Mouse (Mus musculus) thymus, postnatal 25 days (tissue): ENCODE results near the gene Slc38a3.

Source experiments
- DNase-seq: peaks from one replicate; pipeline ENCODE4 v3.0.0; 2022

Gene Slc38a3

DNA sequence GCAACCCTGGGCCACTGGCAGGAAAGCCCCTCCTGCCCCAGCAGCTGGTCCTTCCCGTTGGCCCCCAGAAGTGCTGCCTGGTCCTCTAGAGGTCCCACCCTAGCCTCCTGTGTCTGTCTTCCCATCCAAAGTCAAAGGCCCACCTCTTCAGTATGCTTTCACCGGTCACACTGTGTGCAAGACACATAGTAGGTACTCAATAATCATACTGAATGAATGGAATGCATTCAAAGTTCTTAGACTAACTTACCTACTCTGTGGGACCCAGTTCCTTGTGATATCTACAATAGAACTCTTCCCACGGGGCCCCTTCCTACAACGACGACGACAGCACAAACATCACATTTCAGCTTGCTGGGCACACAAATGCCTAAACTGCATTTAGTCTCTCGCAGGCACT lies 4.0 kb downstream of the Slc38a3 start:
- DNase-seq, result no peak

DNA sequence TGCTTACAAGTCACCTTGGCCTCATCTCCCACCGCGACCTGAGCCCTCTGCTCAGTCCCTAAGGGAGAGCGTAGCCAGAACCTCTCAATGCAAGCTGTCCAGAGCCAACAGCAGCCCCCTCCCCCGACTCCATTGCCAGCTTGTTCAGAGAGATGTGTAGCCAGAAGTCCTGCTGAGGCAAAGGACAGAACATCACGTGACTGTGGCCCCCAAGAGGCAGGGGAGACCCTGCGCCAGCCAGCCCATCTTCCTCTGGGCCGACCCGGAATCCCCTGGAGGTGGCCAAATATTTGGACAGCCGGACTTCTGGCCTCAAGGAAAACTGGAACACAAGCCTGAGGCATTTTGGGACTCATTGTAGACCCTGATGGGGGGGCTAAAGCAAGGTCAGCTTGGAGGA lies 5.8 kb downstream of the Slc38a3 start:
- no peak for DNase-seq

DNA sequence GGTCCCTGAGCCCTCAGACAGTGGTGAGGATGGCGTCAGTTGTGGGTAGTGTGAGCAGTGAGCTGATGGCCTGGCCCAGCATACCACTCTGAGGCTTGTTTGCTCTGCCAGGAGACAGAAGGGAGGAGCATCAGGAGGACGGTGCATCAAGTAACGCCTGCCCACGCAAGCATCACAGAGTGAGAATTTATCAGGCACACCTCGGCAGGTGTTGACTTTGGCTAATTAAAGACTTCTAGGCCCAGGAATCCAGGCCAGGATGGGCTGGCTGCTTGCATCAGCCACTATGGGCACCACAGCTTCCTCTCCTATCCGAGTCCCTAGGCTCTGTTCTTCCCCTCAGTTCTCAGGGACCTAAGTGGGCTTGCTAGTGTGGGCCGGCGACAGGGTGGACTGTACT lies 7.0 kb downstream of the Slc38a3 start:
- no peak for DNase-seq

DNA sequence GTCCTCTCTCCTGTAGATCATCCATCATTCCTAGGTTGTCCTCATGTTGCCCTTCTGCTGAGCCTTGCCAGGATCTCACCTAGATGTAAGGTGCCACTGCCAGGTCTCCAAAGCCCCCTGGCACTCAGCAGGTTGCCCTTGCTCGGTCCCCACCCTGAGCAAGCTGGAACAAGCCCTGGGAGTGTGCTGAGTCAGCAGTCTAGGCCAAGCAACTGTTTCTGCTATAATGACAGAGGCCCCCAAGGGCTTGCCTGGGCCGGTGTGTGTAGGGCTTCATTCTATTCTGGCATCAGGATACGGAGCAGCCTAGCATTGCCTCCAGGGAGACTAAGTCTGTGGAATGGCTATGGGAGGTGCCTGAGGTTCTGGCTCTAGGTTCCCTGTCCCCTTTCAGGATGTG lies 8.6 kb downstream of the Slc38a3 start:
- DNase-seq, result no peak

DNA sequence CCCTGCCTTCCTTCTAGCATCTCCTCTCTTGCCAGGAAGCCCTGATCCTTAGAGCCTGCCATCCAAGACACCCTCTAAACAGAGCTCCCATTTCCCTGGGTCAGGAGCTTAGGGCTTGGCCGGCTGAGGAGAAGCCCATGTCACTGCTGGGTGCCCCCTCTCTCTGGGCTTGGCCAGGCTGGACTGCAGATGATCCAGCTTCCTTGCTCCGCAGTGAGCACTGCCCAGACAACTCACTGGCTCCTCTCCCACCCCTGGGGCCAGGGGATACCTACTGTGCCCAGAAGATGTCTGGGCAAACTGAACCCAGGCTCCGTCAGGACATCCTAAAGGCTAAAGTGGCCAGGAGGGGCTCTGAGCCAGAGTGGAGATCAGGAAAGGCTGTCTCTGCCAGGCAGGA lies 9.4 kb downstream of the Slc38a3 start:
- DNase-seq, result no peak

DNA sequence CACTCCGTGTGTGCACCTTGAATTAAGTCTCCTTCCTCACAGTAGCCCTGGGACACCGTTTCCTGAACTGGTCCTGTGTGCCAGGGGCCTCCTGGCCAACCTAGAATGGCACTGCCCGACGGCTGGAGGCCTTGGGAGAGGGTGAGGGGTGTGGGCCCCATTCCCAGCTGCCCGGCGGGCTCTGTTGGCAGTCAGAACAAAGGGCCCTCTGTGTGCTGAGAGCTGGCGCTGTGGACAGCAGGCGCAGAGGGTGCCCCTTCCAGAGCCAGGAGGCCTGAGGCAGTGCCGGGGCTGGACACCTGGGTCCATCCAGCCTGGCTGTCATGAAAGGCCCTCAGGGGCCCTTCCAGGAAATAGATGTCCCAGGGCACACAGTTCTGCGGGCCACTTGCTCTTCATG lies 9.8 kb downstream of the Slc38a3 start:
- DNase-seq, result no peak

DNA sequence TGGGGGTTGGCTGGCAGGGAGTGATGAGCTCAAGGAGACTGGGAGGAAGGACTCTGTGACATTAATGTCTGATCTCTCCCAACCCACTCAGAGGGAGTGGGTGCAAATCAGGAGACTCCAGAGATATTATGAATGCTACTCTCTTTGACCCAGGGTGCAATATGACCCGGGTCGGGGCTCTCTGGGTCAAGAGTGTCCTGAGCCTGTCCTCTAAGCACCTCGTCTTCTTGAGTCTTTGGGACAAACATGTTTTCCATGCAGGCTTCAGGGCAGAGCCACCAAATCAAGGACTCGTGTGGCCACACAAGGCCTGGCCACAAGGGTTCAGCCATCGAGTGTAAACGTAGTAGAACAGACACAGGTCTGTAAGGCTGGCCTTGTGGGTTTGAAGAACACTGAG lies 11.2 kb downstream of the Slc38a3 start:
- no peak for DNase-seq

DNA sequence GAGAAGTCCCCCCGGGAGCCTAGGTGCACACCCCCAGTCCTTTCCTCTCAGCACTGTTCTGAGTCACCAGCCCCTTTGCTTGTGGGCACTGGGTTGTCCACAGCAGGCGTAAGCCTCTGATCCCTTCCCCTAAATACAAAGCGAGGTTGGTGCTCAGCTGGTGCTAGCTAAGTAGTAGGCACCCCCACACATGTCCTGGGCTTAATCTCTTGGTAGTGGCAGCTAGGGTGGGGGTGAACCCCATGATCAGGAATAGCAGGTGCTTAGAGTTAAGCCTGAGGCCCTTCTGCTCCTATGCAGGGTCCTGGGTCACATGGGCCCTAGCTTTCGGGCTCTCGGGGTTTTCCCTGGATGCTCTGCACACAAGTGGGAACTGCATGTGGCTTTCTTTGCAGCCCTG lies 12.2 kb downstream of the Slc38a3 start:
- DNase-seq, result no peak

DNA sequence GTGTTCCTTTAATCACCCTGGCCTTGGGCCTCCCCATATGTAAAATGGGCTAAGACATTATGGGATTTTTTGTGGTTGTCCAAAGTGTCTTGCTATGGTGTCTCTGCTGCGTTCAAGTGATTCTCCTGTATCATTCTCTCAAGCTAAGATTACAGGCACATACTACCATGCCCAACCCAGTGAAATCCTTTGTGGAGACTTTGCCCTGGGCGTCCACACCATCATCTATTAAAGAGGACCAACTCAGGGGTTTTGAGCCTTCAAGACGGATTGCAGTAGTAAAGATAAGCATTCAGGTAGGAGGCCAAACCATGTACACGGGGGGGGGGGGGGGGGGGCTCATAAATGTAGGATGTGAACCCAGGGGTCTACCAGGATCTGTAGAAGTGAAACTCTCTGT lies 14.7 kb downstream of the Slc38a3 start:
- no peak for DNase-seq

DNA sequence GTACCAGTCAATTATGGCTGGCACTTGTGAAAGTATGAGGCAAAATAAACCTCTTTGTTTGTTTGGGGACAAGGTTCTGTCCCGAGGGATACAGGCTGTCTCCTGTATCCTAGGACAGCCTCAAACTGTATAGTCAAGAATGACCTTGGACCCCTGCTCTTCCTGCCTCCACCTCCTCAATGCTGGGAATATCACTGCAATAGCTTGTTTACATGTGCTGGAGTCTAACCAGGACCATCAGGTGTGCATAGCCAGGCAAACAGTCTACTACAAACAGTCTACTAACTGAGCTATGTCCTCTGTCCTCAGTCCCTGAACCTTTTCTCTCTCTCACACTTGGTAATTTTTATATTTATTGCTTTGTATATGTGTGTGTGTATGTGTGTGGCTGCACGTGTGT lies 15.9 kb downstream of the Slc38a3 start:
- DNase-seq, result no peak

DNA sequence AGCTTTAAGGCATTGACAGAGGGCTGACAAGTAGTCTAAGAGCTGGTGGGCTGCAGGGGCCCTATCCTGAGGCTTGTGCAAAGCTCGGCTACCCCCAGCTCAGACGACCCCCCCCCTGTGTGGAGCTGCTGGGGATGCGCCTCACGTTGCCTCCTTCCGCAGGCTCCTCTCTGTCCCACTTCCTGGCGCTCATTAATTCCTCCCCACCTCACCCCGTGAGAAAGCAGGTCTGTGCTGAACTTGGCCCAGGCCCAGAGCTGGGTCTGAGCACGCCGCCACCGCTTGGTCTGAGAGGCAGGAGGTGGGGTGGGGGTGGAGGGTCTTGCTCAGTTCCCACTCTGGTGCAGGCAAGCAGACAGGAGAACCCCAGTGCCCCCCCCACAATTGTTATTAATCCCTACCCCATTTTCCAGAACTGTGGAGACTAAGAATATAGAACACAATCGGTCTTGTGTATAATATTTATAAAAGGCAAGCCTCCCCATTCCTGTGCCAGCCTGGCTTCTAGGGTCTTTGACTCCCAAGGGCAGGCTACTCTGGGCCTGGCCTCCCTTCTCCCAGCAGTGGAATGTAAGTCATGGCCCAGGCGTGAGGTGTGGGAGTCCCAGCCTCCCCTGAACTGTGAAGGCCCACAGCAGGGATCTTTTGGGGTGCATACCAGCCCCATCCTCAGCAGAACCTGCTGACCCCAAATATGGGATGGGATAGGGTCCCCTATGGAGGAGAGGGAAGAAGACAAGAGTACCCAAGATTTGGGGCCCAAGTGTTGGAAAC lies 18.4 kb downstream of the Slc38a3 start:
- no peak for DNase-seq

DNA sequence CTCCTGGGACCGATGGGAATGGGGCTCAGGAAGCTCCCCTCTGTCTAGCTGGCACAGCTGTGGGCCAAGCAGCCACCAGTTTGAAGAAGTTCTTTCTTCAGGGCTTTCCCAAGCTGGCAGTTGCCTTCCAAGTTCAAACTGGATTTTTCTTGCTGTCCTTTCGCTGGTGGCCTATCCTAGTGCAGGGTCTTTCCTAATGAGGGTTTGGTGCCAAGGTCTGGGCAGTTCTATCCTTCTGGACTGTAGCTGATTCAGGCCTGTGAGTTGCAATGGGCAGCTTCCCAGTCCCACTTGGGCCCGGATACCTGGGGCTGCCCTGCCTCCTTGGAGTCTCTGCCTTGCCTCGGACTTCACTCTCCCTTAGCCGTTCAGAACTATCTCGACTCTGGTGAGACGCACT lies 19.1 kb downstream of the Slc38a3 start:
- no peak for DNase-seq

DNA sequence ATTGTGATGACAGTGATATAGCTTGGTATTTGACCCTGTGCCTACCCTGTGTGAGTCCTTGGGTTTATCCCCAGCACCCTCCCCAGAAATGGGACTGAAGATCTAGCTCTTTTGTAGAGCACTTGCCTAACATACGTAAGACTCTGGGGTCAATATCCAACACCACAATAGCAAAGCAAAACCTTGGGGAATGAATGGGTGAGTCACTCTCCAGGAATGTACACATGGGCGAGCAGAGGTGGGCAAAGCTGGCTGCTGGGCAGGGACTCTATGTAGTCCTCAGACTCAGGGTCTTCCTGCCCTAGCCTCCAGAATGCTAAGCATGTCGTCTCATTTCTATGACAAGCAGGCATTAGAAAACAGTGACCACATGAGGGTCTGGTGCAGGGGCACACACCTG lies 20.6 kb downstream of the Slc38a3 start:
- DNase-seq, result no peak

DNA sequence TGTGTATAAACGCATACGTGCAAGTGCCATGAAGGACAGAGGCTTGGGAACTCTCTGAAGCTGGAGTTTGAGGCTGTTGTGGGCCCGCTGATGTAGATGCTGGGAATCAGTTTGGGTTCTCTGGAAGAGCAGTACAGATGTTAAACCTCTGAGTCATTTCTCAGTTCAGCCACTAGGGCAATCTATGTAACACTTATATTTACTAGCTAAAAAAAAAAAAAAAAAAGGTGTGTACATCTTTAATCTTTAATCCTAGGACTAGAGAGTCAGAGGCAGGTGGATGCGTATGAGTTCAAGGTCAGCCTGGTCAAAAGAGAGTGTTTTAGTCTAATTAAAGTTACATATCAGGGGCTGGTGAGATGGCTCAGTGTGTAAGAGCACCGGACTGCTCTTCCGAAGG lies 22.4 kb downstream of the Slc38a3 start:
- DNase-seq, result no peak

DNA sequence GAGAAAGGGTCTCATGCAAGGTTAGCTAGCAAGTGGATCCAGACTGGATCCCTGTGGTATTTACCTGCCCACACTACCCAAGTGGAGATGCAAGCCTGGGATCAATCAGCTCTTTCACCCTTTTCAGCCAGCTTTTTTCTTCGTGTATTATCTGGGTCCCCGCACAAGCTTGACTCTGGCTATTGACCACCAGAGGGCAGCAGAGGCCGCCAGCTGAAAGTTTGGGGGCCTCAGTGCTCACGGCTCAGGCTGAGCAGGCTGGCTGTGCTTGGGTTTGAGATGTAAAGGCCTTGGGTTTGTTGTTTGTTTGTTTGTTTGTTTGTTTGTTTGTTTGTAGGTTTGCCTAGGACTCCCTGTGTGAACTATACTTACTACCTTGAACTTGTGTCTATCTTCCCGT lies 23.8 kb downstream of the Slc38a3 start:
- peak; percentile 83 for DNase-seq

DNA sequence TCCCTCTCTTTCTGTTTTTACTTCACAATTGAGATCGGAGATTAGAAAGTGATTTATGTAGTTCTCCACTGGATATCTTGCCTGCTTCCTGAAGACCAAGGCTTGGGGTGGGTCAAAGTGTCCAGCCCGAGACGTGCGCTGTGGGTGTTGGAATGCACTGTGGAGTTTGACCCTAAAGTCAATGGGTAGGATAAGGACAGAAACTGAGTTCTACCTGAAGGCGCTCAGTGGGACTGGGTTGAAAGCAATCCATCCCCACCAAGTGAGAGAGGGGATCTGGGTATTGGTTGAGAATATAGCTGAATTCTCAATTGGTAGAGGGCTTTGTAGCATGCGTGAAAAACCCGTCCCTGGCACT lies 24.2 kb downstream of the Slc38a3 start:
- no peak for DNase-seq

DNA sequence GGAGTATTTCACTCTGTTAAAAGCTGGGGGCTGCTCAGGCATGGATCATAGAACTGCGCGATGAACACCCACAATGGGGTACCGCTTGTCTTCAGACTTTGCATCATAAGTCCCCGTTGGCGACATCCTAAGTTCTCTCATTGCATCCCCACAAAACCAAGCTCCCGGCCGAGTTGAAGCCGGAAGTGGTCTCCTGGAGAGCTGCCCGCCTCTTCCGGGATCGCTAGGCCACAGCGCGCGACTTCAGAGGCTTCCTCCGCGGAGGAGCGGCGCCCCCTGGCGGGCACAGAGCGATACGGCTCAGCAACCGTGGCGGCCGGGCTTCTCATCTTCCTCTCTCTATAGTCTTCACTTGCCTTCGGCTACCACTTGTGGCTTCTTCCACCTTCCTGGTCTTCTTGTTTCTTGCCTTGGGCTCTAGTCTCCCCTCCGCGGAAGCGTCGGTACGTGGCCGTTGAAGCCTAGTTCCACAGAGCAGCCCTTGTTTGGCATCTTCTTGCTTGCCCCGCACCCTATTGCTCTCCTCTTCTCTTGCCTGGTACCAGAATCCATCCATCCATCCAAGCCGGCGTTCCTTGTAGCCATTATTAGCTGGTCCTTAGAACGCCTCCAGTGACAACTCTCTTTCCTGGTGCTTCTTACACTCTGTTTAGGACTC lies 24.7 kb downstream of the Slc38a3 start:
- peak; percentile 95 for DNase-seq

DNA sequence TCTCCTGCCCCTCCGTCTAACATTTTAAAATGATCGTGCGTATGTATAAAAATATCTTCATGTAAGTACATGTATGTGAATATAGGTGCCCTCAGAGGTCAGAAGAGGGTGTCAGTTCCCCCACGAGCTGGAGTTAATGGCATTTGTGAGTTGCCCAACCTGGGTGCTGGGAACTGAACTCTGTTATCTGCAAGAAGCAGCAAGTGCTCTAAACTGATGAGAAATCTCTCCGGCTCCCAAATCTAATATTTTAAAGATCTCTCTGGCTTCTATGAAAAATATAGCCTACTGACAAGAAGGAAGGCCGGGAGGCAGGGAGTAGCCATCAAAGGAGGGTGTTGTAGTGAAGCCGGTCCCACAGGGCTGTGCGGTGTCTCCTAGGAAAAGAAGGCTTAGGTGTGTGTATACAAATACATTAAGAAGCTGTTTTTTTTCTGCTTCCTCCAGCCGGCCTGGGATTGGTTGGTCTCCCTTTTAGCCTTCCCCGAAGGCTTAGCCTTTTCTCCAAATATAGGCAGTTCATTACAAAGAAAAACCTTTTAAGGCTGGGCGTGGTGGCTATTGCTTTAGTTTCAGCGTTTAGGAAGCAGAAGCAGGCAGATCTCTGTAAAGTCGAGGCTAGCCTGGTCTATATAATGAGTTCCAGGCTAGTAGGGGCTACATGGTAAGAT lies 25.7 kb downstream of the Slc38a3 start:
- no peak for DNase-seq

DNA sequence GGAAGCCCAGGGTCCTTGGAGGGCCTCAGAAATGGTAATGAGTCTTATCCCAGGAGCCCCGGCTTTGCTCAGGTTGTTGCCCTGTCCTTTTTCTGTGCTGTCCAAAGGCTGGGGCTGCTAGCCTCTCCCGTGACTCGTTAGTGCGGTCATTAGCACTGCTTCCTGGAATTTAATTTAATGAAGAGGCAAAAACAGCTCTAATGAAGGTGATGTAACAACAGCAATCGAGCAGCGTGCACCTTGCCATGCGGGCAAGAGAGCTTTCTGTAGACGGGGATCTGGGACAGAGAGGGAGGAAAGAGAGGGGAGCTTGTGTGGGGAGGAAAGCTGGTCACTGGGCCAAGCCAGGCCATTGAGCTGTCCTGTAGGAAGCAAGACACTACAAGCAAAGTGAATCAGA lies 27.7 kb downstream of the Slc38a3 start:
- DNase-seq, result no peak

DNA sequence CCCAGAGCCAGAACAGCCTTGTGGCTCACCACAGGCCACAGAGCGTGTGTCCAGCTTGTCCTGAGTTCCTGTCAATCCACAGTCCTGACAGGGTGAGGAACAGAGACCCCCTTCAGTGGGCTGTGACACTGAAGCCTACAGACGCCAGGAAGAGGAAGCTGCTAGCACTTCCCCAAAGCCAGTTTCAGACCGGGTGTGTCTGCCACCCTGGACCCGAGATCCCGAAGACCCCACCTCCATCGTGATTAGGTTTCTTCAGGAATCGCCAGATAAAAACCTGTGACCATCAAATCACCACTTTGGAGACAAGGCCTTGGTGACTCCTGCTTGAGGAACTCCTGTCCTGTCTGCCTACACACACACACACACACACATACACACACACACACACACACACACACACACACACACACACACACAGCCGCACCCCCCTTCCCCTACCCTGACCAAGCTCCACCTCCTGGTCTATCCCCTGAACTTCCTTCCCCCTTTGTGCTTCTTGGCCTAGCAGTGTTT lies 29.0 kb downstream of the Slc38a3 start:
- peak; percentile 52 for DNase-seq

DNA sequence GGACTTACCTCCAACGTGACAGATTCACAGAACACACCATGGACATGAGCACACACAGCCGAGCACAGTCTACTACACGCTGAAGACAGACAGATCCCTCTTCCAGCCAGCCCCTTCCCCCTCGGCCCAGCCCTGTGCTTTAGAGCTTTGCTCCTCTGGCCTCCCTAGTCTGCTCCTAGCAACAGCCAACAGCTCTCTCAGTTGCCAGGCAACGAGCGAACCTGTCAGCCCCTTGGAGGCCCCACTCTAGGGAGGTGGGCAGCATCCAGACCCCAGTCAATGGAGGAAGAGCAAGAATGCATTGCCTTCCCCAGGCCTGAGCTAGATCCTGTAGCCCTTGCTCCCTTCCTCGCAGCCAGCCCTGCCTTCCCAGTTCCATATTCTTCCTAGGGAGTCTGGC lies 32.3 kb downstream of the Slc38a3 start:
- DNase-seq, result no peak

DNA sequence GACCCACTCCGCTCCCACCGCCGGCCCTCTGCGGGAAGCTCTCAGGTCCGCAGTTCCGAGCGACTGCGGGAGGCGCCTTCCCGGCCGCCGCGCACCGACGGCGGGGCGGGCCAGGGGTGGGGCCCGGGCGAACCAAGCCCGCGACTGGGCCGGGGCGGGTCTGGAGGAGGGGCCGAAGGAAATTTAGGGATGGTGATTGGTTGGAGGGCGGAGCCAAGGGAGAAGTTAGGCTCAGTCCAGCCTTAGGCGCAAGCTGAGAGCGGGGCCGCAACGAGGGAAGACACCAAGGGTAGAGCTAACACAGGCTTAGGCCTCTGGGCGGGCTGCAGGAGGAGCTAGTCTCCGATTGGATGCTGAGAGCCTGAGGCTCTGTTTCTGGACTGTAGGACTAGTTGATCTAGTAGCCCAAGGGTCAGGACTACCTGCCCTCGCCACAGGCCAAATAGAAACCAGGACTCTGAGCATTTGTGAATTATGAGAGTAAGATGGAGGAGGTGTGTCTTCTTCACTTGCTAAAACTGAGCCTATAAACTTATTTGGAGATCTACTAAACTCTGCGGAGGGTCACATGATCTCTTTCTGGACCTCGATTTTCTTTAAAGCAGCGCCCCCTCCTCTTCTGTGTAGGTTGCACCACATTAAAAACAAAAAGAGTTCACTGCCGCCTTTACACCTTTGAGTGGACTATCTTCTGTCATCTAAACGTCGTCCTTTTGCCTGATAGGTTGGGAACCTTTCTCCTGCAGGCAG lies 33.9 kb downstream of the Slc38a3 start, which contains the start of gene Gnai2:
TSS of gene Gnai2 (minus strand) at position 89 of the 750 bp plus-strand sequence.
- DNase-seq, result peak; percentile 98
